Mouse (Mus musculus): ENCODE measurements at regions not wholly inside any gene's neighbourhood (a gene's known extent, or its start where the extent isn't known, plus 50 kb on each side); places are given as distances from the start of the nearest gene placed in this dataset.

GRCm38 (mm10) chr3:37962811-37963210 lies 238.5 kb upstream of the Gm5148 start:
- DNase-seq, result no peak

DNA sequence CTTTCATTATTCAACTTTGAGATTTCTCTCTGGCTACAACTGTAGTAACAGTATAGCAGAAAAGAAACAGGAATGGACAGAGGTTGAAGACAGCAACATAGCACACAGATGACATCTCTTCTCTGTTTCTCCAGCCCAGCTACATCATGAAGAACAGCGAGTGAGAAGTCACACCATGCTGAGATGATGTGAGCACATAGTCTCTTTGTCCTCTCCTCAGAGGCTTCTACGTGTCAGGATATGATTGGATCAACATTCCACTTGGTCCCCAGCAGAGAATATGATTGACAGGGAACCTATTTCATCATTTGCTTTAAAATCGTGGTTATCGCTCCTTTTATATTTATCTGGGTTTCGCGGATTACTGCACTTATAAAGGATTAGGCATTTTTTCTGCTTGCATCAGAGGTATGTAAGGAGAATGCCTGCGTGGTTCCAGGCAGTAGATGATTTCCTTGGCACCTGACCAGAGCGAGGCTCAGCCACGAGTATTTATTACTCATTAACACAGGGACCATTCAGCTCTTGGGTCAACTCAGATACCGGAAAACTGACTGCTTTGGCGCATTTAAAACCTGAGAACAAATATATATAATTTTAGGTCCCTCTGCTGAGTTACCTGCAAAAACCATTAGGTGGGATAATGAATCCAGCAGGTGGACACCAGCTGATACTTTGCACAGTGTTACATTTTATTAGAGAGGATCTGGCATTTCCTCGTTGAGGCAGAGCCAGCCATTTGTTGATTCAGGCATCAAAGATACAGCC lies 237.9 kb upstream of the Gm5148 start:
- peak; percentile 22 for DNase-seq

DNA sequence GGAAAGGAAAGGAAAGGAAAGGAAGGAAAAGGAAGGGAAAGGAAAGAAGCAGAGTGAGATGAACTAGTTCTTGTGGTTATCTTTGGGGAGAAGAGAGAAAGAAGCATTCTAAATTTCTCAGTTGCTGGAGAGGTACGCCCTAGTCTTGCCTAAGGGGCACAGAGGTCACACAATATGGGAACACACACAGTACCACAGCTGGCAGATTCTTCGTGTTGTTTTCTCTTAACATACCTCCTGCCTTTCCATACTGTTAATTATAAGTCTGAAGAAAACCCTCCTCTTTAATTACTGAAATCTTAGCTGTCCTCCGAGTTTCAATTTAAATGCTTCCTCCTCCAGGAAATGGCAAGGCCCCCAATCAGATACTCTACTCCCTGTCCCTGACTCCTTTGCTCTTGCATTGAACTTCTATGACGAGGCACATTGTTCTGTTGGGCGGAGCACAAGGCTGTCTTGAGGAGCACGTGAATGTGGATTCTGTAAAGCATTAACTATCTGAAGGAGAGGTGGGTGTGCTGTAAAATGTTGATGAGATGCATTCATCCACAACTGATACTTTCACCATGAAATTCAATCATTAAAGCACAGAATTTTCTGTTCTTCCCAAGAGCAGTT lies 234.2 kb upstream of the Gm5148 start:
- DNase-seq, result no peak

- no peak for DNase-seq
These were observed 232.3 kb upstream of the Gm5148 start for GRCm38 (mm10) chr3:37956543-37956942.

- DNase-seq, result peak; percentile 19
These were observed 228.6 kb upstream of the Gm5148 start for GRCm38 (mm10) chr3:37952891-37953290.

DNA sequence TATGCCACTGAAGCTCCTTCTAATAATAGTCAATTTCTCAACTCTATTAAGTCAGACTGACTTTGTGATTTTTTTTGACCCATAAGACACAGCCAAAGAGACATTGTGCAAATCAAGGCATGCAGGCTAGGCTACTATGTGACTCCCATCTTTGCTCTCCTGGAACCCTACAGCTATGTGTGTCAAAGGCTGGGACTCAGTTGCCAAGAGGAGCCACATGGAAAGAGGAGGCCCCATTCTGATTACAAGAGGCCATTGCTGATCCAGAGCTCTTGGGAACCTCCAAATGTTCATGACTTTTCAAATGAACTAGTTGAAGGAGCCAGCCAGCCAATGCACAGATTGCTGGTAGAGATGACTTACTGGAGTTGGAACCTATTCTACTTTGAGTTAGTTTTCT lies 228.0 kb upstream of the Gm5148 start:
- DNase-seq, result no peak

DNA sequence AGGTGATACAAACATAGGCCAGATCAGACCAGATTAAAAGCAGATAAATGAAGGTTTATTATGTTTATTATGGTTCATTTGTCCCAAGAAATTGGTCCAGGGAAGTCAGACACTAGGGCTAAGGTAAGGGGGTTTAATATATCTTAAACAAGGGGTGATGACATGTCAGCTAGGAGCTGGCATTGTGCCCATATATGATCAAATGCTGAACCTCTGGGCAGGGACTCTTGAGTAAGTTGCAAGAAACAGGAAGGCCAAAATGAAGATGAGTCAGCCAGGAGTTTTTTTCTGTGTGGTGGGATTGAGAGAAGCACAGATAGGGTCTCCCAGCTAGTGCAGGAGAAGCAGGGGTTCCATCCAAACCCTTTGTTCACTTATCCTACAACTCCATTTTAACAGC lies 219.4 kb upstream of the Gm5148 start:
- no peak for DNase-seq

DNA sequence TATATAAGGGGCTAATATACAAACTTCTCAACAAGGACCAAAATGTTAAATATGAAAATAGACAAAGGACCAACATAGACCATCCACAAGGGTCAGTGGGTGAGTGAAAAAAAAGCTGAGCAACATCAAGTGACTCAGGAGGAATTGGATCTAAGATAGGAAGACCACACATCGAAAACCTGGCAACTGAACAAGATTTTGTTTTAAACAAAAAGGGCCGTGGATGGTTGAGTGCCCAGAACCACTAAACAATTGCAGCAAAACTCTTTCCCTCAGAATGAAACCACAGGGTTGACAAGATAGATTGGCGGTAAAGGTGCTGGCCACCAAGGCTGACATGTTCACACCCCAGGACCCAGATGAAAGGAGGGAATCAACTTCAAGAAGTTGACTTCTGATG lies 215.7 kb upstream of the Gm5148 start:
- no peak for DNase-seq

DNA sequence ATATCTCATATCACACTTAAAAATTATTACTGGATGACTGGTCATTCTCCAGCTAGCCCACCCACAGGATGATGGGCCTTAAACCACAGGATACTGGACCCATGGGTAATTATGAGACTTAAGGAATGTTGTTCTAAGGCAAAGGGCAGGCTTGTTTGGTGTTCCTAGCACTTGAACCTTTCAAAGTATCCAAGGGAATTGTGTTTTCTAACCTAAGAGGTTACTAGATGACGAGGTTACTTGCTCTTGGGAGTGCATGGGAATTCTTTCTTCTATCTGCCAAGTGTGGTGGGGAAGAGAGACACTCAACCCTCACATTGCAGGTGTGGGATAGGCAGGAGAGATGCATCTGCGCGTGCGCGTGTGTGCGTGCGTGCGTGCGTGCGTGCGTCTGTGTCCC lies 214.6 kb upstream of the Gm5148 start:
- DNase-seq, result no peak

GRCm38 (mm10) chr3:37938284-37938596 lies 213.9 kb upstream of the Gm5148 start:
- no peak for DNase-seq

DNA sequence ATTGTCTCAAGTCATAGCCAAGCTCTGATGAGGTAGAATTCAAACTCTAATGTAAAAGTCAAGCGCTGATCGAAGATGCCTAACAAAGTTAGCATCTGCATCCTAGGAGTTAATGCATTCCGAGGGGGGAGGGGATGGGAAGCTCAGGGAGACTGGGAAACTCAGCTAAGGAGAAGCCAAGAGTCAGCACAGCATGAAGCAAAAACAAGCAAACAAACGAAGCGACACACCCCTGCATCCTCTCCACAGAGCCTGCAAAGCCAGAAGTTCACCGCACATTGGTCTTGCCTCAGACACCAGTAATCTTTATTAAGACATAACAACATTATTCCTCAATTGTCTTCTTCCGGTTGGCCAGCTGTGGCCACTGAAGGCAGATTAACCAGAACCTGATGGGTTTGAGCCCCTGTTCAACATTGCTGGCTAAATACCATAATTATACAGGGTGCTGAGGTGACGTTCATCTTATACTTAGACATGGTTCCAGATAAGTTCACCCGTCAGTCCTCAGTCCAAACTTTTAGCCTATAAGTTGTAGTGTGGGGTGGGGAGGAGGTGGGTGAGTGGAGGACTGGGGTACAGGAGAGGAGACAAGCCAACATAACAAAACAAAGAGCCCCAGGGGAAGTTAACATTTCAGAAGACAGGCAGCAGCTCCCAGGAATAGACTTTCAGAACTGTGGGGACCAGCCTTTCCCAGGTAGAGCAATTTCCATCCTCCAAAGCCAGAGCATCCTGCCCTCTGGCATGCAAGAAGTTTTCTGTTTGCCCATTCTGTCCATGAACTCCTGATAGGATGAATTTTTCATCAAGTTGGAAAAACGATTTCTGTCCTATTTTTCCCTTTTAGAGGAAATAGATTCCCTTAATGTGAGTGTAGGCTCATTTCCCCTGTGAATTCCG lies 213.3 kb upstream of the Gm5148 start:
- no peak for DNase-seq

- no peak for DNase-seq
These were observed 212.1 kb upstream of the Gm5148 start for GRCm38 (mm10) chr3:37936251-37936931.

GRCm38 (mm10) chr3:37934905-37935708 lies 210.8 kb upstream of the Gm5148 start:
- DNase-seq, result no peak

GRCm38 (mm10) chr3:37934236-37934635 lies 209.9 kb upstream of the Gm5148 start:
- no peak for DNase-seq

DNA sequence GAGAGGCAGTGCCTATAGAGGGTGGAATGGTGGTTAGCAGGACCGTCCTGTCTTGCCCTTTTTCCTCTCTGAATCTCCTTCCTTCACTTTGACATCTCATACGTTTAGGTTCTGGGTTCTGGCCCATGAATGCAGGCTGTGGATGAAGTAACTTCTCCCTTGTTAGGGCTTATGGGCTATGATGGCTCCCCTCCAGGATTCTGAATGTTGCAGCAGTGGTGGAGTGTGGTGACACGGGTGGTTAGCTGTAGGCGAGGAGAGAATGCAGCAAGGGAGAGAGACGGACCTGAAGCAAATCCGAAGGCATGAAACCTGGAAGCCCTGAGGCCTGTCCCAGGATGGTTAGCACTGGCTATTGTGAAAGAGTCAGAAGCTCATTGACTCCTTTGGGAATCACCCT lies 204.4 kb upstream of the Gm5148 start:
- DNase-seq, result no peak

GRCm38 (mm10) chr3:37919450-37920156 lies 195.3 kb upstream of the Gm5148 start:
- DNase-seq, result no peak

- no peak for DNase-seq
These were observed 192.6 kb upstream of the Gm5148 start for GRCm38 (mm10) chr3:37916786-37917479.

GRCm38 (mm10) chr3:37916281-37916680 lies 192.0 kb upstream of the Gm5148 start:
- DNase-seq, result no peak

- DNase-seq, result no peak
These were observed 191.4 kb upstream of the Gm5148 start for GRCm38 (mm10) chr3:37915673-37916072.

DNA sequence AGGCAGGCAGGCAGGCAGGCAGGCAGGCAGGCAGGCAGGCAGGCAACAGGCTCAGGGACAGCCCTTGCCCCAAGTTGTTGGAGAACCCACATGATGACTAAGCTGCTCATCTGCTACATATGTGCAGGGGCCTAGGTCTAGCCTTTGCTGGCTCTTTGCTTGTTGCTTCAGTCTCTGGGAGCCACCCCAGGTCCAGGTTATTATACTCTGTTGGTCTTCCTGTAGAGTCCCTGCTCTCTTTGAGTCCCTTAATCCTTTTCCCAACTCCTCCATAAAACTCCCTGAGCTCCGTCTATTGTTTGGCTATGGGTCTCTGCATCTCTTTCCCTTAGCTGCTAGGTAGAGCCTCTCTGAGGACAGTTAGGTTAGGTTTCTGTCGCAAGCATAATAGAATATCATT lies 189.8 kb upstream of the Gm5148 start:
- no peak for DNase-seq

- no peak for DNase-seq
These were observed 185.5 kb upstream of the Gm5148 start for GRCm38 (mm10) chr3:37909821-37910220.
